Mouse (Mus musculus) liver, embryonic 14.5 days (tissue): ENCODE data around the gene Hoxa6.

ENCODE experiments used
- CTCF ChIP-seq: IDR thresholded peaks from 2 replicates; pipeline ENCODE4 v1.5.1; 2016; ENCODE audit warnings: antibody characterized with exemption, low read depth, control low read depth
- EP300 ChIP-seq: IDR thresholded peaks from 2 replicates; pipeline ENCODE4 v1.6.1; 2016; ENCODE audit warnings: antibody characterized with exemption, low read depth

DNA sequence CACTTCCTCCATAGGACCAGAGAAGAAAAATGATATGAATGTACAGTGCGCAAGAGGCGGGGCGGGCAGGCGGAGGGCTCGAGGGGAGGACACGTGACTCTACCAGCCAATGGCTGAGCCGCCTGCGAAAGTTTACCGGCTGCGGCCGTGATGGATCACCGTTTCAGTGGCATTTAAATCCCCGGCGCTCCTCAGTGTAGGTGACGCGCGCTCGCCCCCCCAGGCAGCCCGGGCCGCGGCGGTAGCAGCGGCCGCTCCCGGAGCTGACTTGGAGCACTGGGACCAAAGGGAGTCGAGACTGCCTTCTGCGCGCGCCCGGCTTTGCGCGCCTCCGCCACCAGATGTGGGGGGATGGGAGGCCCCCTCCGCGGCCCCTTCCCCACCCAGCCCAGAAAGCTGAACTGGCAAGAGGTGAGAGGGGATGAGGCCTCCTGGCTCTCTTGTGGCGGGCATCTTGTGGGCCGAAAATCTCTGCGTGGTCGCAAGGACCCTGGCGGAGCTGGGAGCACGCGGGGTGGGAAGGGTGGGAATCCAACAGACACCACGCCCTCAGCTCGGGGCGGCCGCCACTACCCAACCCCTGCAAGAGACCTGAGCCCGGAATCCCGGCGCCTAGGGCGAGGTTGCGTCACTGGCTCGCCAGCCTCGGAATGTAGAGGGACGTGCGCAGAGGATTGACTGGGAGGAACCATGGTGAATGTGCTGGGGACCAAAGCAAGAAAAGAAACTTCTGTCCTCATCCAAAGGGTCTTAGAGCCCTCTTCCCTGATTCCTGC lies 50.1 kb downstream of the Hoxa6 start, which contains the start of gene Hoxa1:
- no peak for TF ChIP-seq CTCF
- no peak for TF ChIP-seq EP300
